Mouse (Mus musculus) G1E (cell line): Measurements from ENCODE around the gene Dnm3.

Experiments
- CTCF ChIP-seq: IDR thresholded peaks from 2 replicates; pipeline ENCODE4 v1.5.1; 2012; ENCODE audit warnings: low read depth, low read length, inconsistent platforms, mixed read lengths
- GATA1 ChIP-seq: IDR thresholded peaks from 2 replicates; pipeline ENCODE4 v1.6.1; 2012; ENCODE audit warnings: borderline replicate concordance, low read length, inconsistent platforms, mixed read lengths
- GATA2 ChIP-seq: IDR thresholded peaks from 2 replicates; pipeline ENCODE4 v1.6.1; 2012; ENCODE audit warnings: low read depth, low read length, inconsistent platforms, borderline replicate concordance
- TAL1 ChIP-seq: conservative IDR thresholded peaks from 2 replicates; pipeline ENCODE4 v1.6.1; 2012; ENCODE audit warnings: low read depth, low read length, inconsistent platforms, mixed read lengths

DNA sequence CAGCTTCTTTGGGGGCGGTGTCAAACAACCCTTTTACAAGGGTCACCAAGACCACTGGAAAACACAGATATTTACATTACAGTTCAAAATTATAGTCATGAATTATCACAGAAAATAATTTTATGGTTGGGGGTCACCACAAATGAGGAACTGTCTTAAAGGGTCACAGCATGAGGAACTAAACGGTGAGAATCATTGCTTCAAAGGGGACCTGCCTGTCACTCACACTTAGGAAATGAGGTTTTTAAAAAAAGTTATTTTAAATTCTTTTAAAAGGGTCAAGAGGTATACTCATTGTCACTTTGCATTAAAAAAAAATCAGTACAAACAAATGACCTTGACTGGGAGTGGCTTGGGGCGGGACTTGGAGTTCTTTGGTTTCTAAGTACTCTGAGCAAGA lies 330.3 kb downstream of the Dnm3 start:
- TF ChIP-seq CTCF (no peak), GATA1 (no peak), TAL1 (no peak), GATA2 (no peak)
